Mouse (Mus musculus) ES-E14 (cell line): ENCODE results near the gene Itga1.

ENCODE experiments used
- CHD2 ChIP-seq: IDR thresholded peaks from 2 replicates; pipeline ENCODE4 v1.6.1; 2014; ENCODE audit warnings: mild to moderate bottlenecking, low read depth, low read length, inconsistent platforms
- MAFK ChIP-seq: IDR thresholded peaks from 2 replicates; pipeline ENCODE4 v1.6.1; 2014; ENCODE audit warnings: mild to moderate bottlenecking, low read depth, low read length, inconsistent platforms; ENCODE audit not compliant: insufficient read depth
- ZC3H11A ChIP-seq: IDR thresholded peaks from 2 replicates; pipeline ENCODE4 v1.6.1; 2012; ENCODE audit warnings: low read depth, mild to moderate bottlenecking, inconsistent platforms, low read length, borderline replicate concordance
- ZNF384 ChIP-seq: IDR thresholded peaks from 2 replicates; pipeline ENCODE4 v1.6.1; 2012; ENCODE audit warnings: low read depth, low read length, inconsistent platforms

- TF ChIP-seq CHD2 (no peak), MAFK (no peak), ZNF384 (no peak), ZC3H11A (no peak)
Observed at GRCm38 (mm10) chr13:114971905-114972304, 129.9 kb downstream of the Itga1 start.
